Mouse (Mus musculus) G1E (cell line): ENCODE measurements around the gene Lhfpl3.

Experiments used
- CTCF ChIP-seq: IDR thresholded peaks from 2 replicates; pipeline ENCODE4 v1.5.1; 2012; ENCODE audit warnings: low read depth, low read length, inconsistent platforms, mixed read lengths
- GATA1 ChIP-seq: IDR thresholded peaks from 2 replicates; pipeline ENCODE4 v1.6.1; 2012; ENCODE audit warnings: borderline replicate concordance, low read length, inconsistent platforms, mixed read lengths
- POLR2AphosphoS5 ChIP-seq: IDR thresholded peaks from 2 replicates; pipeline ENCODE4 v1.6.1; 2012; ENCODE audit warnings: low read depth, low read length, inconsistent platforms; ENCODE audit not compliant: insufficient replicate concordance
- TAL1 ChIP-seq: conservative IDR thresholded peaks from 2 replicates; pipeline ENCODE4 v1.6.1; 2012; ENCODE audit warnings: low read depth, low read length, inconsistent platforms, mixed read lengths

- TF ChIP-seq CTCF = no peak
- no peak for TF ChIP-seq POLR2AphosphoS5
- TF ChIP-seq GATA1 = no peak
- no peak for TF ChIP-seq TAL1
Measured at GRCm38 (mm10) chr5:22897656-22898289, 151.9 kb downstream of the Lhfpl3 start.
